Mouse (Mus musculus): Measurements from ENCODE around the gene Sypl2.
"Not testable (repeated sequence)": the region's sequence is repeated elsewhere in the genome, so short reads cannot be mapped to it uniquely, and the experiment has no call there.

The Sypl2 gene

GRCm38 (mm10) chr3:108226558-108227350 is at the start of gene Sypl2:
Gene Sypl2, minus strand, starts transcription at chr3:108226648.
- DNase-seq (ENCODE audit: low spot score), result no peak

DNA sequence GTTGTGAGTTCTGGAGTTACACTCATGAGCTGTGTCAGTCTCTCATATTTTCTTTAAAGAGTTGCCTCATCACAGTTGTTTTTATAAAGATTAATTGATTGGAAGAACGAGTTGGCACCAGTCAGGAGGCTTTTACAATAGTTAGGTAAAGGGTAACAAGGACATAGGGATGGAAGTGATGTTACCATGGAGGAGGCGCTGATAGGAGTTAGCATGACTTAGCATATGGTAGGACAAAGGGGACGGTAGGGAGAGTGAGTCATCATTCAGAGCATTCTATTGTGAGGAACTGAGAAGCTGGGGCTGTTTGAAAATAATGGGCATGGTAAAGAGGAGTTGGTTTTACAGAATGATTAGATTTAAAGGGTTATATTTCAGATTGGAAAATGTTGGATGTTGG is 32.9 kb upstream of the Sypl2 start:
- no peak for DNase-seq (ENCODE audit: low spot score)

GRCm38 (mm10) chr3:108257831-108258500 is 31.5 kb upstream of the Sypl2 start:
- no peak for DNase-seq (ENCODE audit: low spot score)

DNA sequence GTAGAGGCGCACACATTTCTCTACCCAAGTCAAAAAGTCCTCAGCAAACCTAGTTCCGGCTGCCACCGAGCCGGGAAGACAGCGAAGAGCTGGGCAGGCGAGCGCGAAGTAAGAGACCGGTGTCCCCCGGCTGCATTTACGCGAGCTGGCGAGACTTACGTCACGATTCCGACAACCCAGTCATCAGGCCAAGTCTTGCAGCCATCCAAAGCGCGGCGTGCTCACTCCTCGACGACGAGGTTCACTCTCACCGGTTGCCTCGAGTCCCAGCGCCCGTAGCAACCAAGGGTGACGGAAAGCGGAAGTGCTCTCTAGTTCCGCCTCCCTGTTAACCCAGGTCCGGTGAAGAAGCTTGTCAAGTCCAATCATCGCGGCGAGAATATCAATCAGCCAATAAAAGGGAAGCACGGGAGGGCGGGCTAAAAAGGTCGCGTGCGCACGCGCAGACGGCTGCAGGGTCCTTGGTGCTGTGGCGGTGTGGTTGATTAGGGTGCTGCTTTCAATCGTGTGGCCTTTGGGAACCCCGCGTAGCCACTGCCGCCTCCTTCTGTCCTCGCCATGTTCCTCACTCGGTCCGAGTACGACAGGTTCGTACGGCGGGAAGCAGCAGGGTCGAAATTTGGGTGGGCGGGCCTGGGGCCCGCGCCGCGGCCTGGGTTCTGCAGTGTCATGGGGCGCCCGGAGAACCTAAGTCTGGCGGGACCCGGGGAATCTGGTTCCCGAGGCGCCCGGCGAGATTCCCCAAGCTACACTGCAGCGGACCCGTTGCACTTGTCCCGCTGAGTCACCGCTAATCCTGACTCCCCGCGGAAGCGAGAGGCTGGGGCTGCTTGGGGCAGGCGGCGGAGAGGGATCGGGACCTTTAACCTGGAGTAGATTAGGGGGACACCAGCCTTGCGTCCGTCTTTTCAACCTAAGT is 30.5 kb upstream of the Sypl2 start, which contains the start of gene Psma5:
Gene Psma5 (plus strand): TSS at position 208 of the 919 bp plus-strand sequence.
- peak; percentile 97 for DNase-seq (ENCODE audit: low spot score)

GRCm38 (mm10) chr3:108246857-108247256 is 20.4 kb upstream of the Sypl2 start:
- DNase-seq (ENCODE audit: low spot score), result no peak

- no peak for DNase-seq (ENCODE audit: low spot score)
Measured at GRCm38 (mm10) chr3:108241243-108241839, 14.9 kb upstream of the Sypl2 start.

DNA sequence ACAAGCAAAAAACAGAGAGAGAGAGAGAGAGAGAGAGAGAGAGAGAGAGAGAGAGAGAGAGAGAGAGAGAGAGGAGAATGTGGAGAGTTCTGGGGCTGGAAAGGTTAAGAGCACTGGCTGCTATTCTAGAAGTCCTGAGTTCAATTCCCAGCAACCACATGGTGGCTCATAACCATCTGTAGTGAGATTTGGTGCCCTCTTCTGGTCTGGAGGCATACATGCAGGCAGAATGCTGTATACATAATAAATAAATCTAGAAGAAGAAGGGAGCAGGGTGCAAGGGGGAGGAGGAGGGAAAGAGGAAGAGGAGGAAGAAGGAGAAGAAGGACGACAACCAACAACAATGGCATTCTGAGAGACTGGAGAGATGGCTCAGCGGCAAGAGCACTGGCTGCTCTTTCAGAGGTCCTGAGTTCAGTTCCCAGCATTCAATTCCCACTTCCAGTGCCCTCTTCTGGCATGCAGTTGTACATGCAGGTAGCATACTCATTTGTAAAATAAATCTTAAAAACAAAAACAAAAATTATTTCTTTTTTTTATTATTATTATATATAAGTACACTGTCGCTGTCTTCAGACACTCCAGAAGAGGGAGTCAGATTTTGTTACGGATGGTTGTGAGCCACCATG is 11.1 kb upstream of the Sypl2 start:
- not testable (repeated sequence) for DNase-seq (ENCODE audit: low spot score)

- no peak for DNase-seq (ENCODE audit: low spot score)
Measured at GRCm38 (mm10) chr3:108231646-108232045, 5.2 kb upstream of the Sypl2 start.

DNA sequence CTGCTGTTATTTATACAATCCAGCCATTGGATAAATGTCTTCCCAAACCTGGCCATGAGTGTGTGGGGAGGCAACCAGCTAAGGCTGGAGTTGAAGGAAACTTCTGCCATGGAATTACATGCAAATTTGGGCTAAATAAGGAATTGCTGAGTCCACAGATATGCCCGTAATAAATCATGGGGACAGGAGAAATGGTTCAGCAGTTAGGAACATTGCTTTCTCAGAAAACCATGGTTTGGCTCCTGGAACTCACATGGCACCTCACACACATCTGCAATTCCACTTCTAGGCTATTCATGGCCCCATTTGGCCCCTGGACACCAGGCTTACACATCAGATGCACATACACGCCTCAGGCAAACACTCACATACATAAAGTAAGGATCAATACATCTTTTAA is 1.1 kb upstream of the Sypl2 start:
- no peak for DNase-seq (ENCODE audit: low spot score)

GRCm38 (mm10) chr3:108225711-108226557 is 514 bp downstream of the Sypl2 start:
- no peak for DNase-seq (ENCODE audit: low spot score)

- no peak for DNase-seq (ENCODE audit: low spot score)
Measured at GRCm38 (mm10) chr3:108220661-108221060, 5.8 kb downstream of the Sypl2 start.

GRCm38 (mm10) chr3:108214734-108215133 is 11.7 kb downstream of the Sypl2 start:
- DNase-seq (ENCODE audit: low spot score), result no peak

DNA sequence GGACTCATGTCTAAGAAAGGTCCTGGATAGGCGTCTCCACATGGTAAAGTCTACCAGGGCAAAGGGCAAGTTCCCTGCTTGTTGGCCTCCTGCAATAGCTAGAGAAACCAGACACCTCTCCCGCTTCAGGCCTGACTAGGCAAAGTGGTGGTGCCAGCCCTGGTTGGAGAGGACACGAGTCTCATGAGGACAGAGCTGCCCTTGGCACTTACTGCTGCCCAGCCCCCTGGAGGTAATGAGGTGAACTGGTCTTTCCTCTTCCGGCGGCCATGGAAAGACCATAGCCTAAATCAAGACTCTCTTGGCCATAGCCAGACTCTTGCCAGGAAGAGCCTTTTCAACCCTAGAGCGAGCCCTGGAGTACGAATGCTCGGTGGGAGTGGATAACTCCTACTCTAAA is 14.0 kb downstream of the Sypl2 start:
- DNase-seq (ENCODE audit: low spot score), result no peak

- no peak for DNase-seq (ENCODE audit: low spot score)
Measured at GRCm38 (mm10) chr3:108211845-108212244, 14.6 kb downstream of the Sypl2 start.

DNA sequence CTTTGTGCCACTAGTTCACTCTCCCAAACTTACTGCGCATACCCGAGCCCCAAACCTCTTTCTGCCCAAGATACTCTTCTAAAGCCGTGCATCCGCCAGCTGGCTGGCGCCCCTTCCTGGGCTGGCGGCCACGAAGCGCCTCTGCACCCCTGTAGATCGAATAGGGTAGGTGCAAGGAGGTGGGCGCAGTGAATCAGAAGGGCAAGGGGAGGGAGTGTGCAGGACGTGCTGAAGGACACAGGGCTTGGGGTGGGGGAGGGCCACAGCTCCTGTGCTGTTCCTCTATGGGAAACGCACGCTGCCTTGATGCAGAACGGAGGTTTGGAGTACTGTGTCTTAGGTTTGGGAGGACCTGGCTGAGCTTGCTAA is 15.7 kb downstream of the Sypl2 start, which contains the start of gene Atxn7l2:
Gene Atxn7l2 (minus strand): TSS at position 164 of the 369 bp plus-strand sequence.
- no peak for DNase-seq (ENCODE audit: low spot score)

DNA sequence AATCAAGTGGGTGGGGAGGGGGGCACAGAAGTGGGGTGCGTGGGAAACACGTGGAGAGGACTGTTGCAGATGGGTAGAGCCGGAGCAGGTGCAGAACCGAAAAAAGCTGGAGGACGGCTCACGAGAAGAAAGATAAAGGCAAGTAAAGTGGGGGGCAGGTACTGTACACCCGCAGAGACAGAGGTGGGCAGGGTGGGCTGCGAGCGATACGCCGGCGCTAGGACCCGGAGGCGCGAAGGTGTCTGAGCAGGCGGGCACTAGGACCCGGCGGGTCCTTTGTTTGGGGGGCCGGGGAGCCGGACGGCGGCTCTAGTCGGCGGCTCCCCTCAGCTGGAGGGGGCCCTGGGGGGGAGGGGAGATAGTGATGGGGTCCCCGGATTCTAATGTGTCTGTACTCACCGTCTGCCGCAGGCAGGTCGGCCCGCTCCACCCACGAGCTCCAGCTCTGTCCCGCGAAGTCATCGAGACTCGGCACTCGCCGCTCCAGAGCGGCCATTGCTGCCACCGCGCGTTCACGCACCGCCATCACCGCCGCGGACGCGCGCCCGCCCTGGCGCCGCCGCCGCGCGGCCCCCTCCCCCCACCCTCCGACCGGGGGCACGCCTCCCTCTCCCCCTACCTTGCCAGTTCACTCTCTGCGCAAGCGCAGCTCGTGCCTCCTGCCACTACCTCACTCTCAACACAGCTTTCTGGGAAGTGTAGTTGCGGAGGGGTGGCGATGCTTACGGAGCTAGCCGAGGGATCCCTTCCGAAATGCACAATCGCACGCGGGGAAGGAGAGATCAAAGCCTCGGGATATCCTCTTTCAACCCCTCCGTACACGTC is 16.3 kb downstream of the Sypl2 start:
- DNase-seq (ENCODE audit: low spot score), result peak; percentile 95

- no peak for DNase-seq (ENCODE audit: low spot score)
Measured at GRCm38 (mm10) chr3:108209536-108209935, 16.9 kb downstream of the Sypl2 start.

GRCm38 (mm10) chr3:108209001-108209400 is 17.4 kb downstream of the Sypl2 start:
- DNase-seq (ENCODE audit: low spot score), result no peak

DNA sequence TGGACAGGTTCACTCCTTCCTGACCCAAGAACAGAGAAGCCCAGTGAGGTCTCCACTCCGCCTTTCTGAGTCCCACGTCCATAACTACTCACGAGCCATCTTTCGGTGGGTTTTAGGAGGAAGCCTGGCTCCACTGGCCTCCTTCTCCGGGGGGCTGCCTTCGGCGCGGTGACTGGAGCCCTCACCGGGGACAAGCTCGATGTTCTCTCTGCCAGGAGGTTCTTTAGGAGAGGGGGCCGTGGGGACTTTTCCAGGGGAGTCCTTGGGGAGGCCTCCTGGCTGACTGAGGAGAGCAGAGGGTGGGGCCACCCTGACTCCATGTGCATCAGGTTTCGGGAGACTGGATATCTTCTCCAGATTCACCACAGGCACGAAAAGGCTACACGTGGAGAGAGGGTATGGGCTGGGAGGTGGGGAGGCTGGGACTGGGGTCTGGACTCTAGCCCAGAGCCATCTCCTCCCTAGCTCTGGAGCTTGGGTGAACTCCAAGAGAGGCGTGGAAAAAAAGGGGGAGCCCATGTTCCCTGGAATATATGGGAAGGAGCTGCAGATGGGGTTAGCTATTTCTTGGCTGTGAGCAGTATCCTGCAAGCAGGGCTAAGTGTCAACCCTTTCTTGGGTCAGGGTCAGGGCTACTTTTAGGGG is 19.6 kb downstream of the Sypl2 start:
- DNase-seq (ENCODE audit: low spot score), result no peak
